Mouse (Mus musculus): Measurements from ENCODE around the gene Sema3e. TPM values are rescaled to one million over a fixed set of nuclear protein-coding genes. Genes with fewer than 3 reads are reported as not detected.

Sema3e gene
- 1.0 and 2.2 TPM in 2 replicates for polyA plus RNA-seq (2014; fragmentation: Nextera tagmentation; extraction: Ambion mirVana)

DNA sequence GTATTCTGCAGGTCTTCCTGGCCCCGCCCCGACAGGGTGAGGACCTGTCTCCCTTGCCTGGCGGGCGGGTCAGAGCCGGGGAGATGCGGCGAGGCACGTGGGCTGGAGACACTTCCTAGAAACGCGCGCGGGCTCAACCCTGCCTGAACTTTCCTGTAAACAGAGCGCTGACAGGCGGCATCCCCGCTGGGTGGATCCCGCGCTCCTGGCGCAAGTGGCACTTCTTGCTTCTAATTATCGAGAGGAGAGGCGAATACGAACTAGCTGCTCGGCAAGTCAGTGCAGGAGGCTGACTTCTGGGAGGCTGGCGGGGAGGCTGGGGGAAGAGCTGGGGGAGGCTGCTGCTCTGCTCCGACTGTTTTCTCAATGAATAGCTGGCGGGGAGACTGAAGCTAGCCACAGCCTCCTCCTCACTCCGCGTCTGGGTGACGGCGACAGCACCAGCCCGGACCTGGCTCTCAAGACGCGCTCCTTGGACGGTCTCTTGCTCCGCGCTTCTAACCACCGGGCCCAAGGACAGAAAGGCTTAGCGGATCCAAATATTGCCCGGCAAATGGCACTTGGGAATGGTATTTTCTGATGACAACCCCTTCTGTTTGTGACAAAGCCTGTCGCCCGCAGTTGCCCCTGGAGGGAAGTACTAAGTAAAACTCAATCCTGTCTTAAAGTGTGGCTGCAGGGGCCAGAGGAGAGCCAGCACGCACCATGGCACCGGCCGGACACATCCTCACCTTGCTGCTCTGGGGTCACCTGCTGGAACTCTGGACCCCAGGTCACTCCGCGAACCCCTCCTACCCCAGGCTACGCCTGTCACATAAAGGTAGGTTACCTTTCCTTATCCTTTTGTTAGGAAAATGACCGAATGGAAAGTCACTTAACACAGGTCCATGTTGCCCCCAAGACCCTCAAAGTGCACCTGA, at the start of gene Sema3e:
TSS of gene Sema3e (plus strand) at position 72 of the 920 bp plus-strand sequence.
- Histone ChIP-seq H3K27ac (ENCODE audit: low read depth, low read length) (no peak within 1 kb of the TSS), H3K36me3 (ENCODE audit: control insufficient read depth, insufficient read depth, low read length) (no peaks in the 10 kb centered on the region), H3K27me3 (ENCODE audit: control insufficient read depth, insufficient read depth, low read length) (peaks cover 8% of the 10 kb centered on the region), H3K4me3 (ENCODE audit: low read length) (peak within 1 kb of the TSS; percentile 47), H3K4me1 (ENCODE audit: control insufficient read depth, insufficient read depth, low read length) (peaks cover 3% of the 10 kb centered on the region; the same call in 1 of the 2 replicates), H3K9ac (ENCODE audit: low read depth, low read length) (peak within 1 kb of the TSS; percentile 52), H3K4me2 (replicated peaks; ENCODE audit: low read depth, low read length) (peak within 1 kb of the TSS; percentile 79), H3K9me3 (ENCODE audit: control insufficient read depth, low read length) (peaks cover 6% of the 10 kb centered on the region; the same call in 1 of the 2 replicates)
- ATAC-seq (ENCODE audit: low FRiP score, low TSS enrichment), result peak; percentile 91
- under 1% methylated on average over 47 of the region's 47 CpGs for WGBS

DNA sequence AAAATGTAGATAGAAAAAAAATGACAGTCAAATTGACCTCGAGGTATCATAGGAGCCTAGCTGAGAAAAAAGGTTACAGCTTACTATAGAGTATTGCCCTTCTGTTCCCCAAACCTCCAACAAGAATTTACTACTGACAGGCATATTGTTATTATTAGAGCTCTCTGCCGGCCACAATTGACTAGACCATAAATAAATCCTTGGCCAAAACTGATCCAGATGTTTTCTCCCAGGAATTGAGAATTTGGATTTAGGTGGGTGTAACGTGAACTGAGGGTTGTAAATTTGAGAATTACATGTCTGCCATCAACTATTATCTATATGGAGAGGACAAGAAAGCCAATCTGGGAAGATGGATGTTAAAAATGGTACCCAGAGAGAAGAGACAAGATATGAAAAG, 47.5 kb upstream of the Sema3e start:
- ATAC-seq (ENCODE audit: low FRiP score, low TSS enrichment), result no peak

DNA sequence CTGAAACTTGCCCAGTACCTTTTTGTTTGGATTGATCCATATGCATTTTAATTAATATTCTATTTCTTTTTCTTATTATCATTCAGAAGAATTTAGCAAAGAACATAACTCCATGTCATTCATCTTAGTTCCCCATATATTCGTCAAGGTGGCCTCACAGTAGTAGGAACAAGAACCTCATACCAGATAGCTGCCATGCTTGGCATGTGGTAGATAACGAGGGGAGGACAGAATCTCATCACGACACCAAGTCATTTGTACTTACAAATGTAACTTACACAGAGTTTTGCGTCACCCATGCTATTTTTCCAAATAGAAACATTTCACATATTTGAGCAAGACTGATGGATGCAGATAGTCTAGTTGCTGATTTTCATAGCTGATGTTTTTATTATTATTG, 45.9 kb upstream of the Sema3e start:
- WGBS, result 89% methylated on average over 4 of the region's 4 CpGs

More for the DNA sequence above, 47.5 kb upstream of the Sema3e start:
- no peak overlapping the region for H3K4me2 ChIP-seq (replicated peaks; ENCODE audit: low read depth, low read length)
- H3K4me3 ChIP-seq (ENCODE audit: low read length), result no peak overlapping the region
- 22% methylated on average over 3 of the region's 3 CpGs for WGBS
- H3K27me3 ChIP-seq (ENCODE audit: control insufficient read depth, insufficient read depth, low read length), result no peaks in the 10 kb centered on the region
- H3K36me3 ChIP-seq (ENCODE audit: control insufficient read depth, insufficient read depth, low read length), result no peaks in the 10 kb centered on the region
- H3K9ac ChIP-seq (ENCODE audit: low read depth, low read length), result no peak overlapping the region
- no peaks in the 10 kb centered on the region for H3K4me1 ChIP-seq (ENCODE audit: control insufficient read depth, insufficient read depth, low read length)
- H3K9me3 ChIP-seq (ENCODE audit: control insufficient read depth, low read length), result no peaks in the 10 kb centered on the region
- no peak overlapping the region for H3K27ac ChIP-seq (ENCODE audit: low read depth, low read length)

DNA sequence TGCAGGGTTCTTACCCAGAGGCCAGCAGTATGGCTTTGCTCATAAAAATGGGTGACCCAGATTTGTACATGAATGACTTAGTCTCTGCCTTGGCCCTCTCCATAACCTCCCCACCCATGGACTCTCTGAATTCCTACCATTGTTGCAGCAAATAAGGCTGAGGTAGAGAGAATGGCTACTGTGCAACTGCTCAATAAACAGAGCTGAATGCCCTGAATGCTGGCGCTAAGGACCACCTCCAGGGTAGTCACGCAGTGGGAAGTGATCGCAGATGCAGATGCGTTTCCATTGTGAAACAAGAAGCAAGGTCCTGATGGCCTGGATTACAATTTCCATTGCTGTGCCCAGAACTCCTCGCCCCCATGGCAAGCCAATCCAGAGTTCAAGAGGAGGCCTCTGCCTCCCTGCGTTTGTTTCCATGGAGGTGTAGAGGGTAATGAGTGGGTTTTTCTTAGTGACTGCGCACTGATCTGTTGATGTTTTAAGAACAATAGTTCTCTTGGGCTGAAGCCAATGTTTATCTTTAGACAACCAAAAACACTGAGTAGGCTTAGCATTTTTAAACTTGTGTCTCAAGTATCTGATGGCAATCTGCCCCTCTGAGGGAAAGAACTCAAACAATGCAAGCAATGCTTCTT, 42.5 kb upstream of the Sema3e start:
- no peaks in the 10 kb centered on the region for H3K4me1 ChIP-seq (ENCODE audit: control insufficient read depth, insufficient read depth, low read length)
- 52% methylated on average over 7 of the region's 7 CpGs for WGBS
- H3K9me3 ChIP-seq (ENCODE audit: control insufficient read depth, low read length), result no peaks in the 10 kb centered on the region
- no peaks in the 10 kb centered on the region for H3K27me3 ChIP-seq (ENCODE audit: control insufficient read depth, insufficient read depth, low read length)
- H3K4me2 ChIP-seq (replicated peaks; ENCODE audit: low read depth, low read length), result no peak overlapping the region
- no peak for ATAC-seq (ENCODE audit: low FRiP score, low TSS enrichment)
- H3K36me3 ChIP-seq (ENCODE audit: control insufficient read depth, insufficient read depth, low read length), result no peaks in the 10 kb centered on the region
- no peak overlapping the region for H3K9ac ChIP-seq (ENCODE audit: low read depth, low read length)
- no peak overlapping the region for H3K27ac ChIP-seq (ENCODE audit: low read depth, low read length)
- no peak overlapping the region for H3K4me3 ChIP-seq (ENCODE audit: low read length)

More for the DNA sequence above, 45.9 kb upstream of the Sema3e start:
- Histone ChIP-seq H3K9me3 (ENCODE audit: control insufficient read depth, low read length) (no peaks in the 10 kb centered on the region), H3K27ac (ENCODE audit: low read depth, low read length) (no peak overlapping the region), H3K4me2 (replicated peaks; ENCODE audit: low read depth, low read length) (no peak overlapping the region), H3K36me3 (ENCODE audit: control insufficient read depth, insufficient read depth, low read length) (no peaks in the 10 kb centered on the region), H3K4me1 (ENCODE audit: control insufficient read depth, insufficient read depth, low read length) (no peaks in the 10 kb centered on the region), H3K9ac (ENCODE audit: low read depth, low read length) (no peak overlapping the region), H3K4me3 (ENCODE audit: low read length) (no peak overlapping the region), H3K27me3 (ENCODE audit: control insufficient read depth, insufficient read depth, low read length) (no peaks in the 10 kb centered on the region)
- ATAC-seq (ENCODE audit: low FRiP score, low TSS enrichment), result no peak

DNA sequence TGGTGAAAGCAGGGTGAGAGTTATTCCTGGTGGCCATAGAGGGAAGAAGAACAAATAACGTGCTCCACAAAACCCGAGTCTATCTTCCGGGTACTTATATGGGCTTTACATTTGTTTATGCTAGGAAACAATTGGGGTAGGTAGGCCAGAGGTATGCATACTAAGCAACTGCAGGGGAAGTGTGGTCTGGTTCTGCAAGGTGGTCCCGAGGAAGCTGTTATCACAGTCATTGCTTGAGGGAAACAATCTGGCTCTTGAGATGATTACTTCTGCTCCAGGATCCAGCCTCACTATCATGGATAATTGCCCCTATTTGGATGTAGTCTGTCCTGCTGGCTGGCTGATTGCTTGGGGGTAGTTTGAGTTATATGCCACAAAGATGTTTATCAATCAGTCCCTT, 41.5 kb upstream of the Sema3e start:
- no peaks in the 10 kb centered on the region for H3K27me3 ChIP-seq (ENCODE audit: control insufficient read depth, insufficient read depth, low read length)
- H3K9ac ChIP-seq (ENCODE audit: low read depth, low read length), result no peak overlapping the region
- ATAC-seq (ENCODE audit: low FRiP score, low TSS enrichment), result no peak
- H3K4me1 ChIP-seq (ENCODE audit: control insufficient read depth, insufficient read depth, low read length), result no peaks in the 10 kb centered on the region
- H3K36me3 ChIP-seq (ENCODE audit: control insufficient read depth, insufficient read depth, low read length), result no peaks in the 10 kb centered on the region
- no peak overlapping the region for H3K4me3 ChIP-seq (ENCODE audit: low read length)
- no peak overlapping the region for H3K27ac ChIP-seq (ENCODE audit: low read depth, low read length)
- no peaks in the 10 kb centered on the region for H3K9me3 ChIP-seq (ENCODE audit: control insufficient read depth, low read length)
- H3K4me2 ChIP-seq (replicated peaks; ENCODE audit: low read depth, low read length), result no peak overlapping the region
- WGBS, result 74% methylated on average over 4 of the region's 4 CpGs

DNA sequence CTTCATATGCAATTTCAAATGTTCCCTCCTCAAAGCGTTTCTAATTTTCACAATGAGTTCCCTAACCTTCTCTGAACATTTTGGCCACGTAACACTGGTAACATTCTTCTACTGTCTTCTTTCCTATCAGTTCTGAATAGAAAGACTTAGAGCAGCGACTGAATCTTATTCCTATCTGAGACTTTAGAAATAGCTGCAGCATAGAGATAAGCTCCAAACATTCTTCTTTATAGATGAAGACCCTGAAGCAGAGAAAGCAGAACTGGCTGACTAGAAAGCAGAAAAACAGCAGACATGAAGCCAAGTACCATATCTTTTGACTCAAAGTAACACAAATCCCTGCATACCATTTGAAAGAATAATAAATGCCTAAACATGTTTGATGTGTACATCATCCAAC, 39.4 kb upstream of the Sema3e start:
- WGBS, result 89% methylated on average over 3 of the region's 3 CpGs

DNA sequence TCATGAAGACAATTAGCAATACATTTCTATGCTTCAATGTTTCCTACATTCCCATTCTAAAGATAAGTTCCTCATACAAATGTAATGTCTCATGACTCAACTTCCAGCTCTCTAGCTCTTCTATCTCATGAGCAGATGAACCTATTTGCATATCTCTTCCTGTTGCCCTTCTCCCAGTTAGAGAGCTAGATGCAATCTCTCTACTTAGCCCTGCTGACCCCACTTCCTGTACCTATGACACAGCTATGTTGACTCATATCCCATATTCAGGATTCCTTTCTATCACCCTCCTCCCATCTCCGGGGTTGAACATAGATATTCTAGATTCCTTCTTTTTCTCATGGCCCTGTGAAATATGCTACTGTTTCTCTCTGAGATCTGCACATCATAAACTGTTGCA, 38.0 kb upstream of the Sema3e start:
- Histone ChIP-seq H3K4me1 (ENCODE audit: control insufficient read depth, insufficient read depth, low read length) (no peaks in the 10 kb centered on the region), H3K27ac (ENCODE audit: low read depth, low read length) (no peak overlapping the region), H3K9ac (ENCODE audit: low read depth, low read length) (no peak overlapping the region), H3K9me3 (ENCODE audit: control insufficient read depth, low read length) (no peaks in the 10 kb centered on the region), H3K36me3 (ENCODE audit: control insufficient read depth, insufficient read depth, low read length) (no peaks in the 10 kb centered on the region), H3K4me3 (ENCODE audit: low read length) (no peak overlapping the region), H3K27me3 (ENCODE audit: control insufficient read depth, insufficient read depth, low read length) (no peaks in the 10 kb centered on the region), H3K4me2 (replicated peaks; ENCODE audit: low read depth, low read length) (no peak overlapping the region)
- no peak for ATAC-seq (ENCODE audit: low FRiP score, low TSS enrichment)
- WGBS, result 57% methylated on average over 1 of the region's 1 CpGs

More for the DNA sequence above, 39.4 kb upstream of the Sema3e start:
- Histone ChIP-seq H3K27ac (ENCODE audit: low read depth, low read length) (no peak overlapping the region), H3K9me3 (ENCODE audit: control insufficient read depth, low read length) (no peaks in the 10 kb centered on the region), H3K9ac (ENCODE audit: low read depth, low read length) (no peak overlapping the region), H3K4me3 (ENCODE audit: low read length) (no peak overlapping the region), H3K4me1 (ENCODE audit: control insufficient read depth, insufficient read depth, low read length) (no peaks in the 10 kb centered on the region), H3K4me2 (replicated peaks; ENCODE audit: low read depth, low read length) (no peak overlapping the region), H3K27me3 (ENCODE audit: control insufficient read depth, insufficient read depth, low read length) (no peaks in the 10 kb centered on the region), H3K36me3 (ENCODE audit: control insufficient read depth, insufficient read depth, low read length) (no peaks in the 10 kb centered on the region)
- no peak for ATAC-seq (ENCODE audit: low FRiP score, low TSS enrichment)

DNA sequence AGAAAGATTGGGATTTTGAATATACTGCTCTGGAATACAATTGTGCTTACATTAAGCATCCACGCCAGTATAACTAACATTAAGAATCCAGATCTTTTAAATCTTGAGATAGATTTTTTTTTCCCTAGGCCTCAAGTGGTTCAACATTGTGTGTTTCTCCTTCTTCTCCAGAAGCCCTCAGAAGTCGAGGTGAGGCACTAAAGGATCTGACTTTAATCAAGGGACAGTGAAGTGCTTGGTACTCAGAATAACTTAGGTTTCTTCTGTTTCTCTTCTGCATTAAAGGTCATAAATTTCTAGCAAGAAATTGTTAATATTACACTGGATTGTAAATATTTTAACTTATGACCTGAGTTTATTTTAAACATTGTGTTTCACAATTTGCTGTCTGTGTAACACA, 37.1 kb upstream of the Sema3e start:
- H3K27me3 ChIP-seq (ENCODE audit: control insufficient read depth, insufficient read depth, low read length), result no peaks in the 10 kb centered on the region
- H3K9ac ChIP-seq (ENCODE audit: low read depth, low read length), result no peak overlapping the region
- no peak overlapping the region for H3K4me2 ChIP-seq (replicated peaks; ENCODE audit: low read depth, low read length)
- 68% methylated on average over 2 of the region's 2 CpGs for WGBS
- no peak for ATAC-seq (ENCODE audit: low FRiP score, low TSS enrichment)
- H3K36me3 ChIP-seq (ENCODE audit: control insufficient read depth, insufficient read depth, low read length), result no peaks in the 10 kb centered on the region
- H3K27ac ChIP-seq (ENCODE audit: low read depth, low read length), result no peak overlapping the region
- no peaks in the 10 kb centered on the region for H3K9me3 ChIP-seq (ENCODE audit: control insufficient read depth, low read length)
- H3K4me1 ChIP-seq (ENCODE audit: control insufficient read depth, insufficient read depth, low read length), result no peaks in the 10 kb centered on the region
- H3K4me3 ChIP-seq (ENCODE audit: low read length), result no peak overlapping the region
